Mouse (Mus musculus) thymus, postnatal 0 days (tissue): ENCODE measurements around the gene Pnmal1. TPM values are rescaled to one million over a fixed set of nuclear protein-coding genes. Genes with fewer than 3 reads are reported as not detected.

Source experiments
- DNase-seq: peaks from one replicate; pipeline ENCODE4 v3.0.0-alpha.2; 2015; ENCODE audit warnings: low spot score
- polyA plus RNA-seq: library from polyadenylated mRNA; unstranded; fragments of >200 nt; fragmentation: Nextera tagmentation; extraction: Ambion mirVana; gene quantifications from 2 replicates; pipeline ENCODE4 v1.2.1, GENCODE M21; 2015

Gene Pnmal1
- polyA plus RNA-seq, 1 experiment from 2014 or later: 0.04 TPM

DNA sequence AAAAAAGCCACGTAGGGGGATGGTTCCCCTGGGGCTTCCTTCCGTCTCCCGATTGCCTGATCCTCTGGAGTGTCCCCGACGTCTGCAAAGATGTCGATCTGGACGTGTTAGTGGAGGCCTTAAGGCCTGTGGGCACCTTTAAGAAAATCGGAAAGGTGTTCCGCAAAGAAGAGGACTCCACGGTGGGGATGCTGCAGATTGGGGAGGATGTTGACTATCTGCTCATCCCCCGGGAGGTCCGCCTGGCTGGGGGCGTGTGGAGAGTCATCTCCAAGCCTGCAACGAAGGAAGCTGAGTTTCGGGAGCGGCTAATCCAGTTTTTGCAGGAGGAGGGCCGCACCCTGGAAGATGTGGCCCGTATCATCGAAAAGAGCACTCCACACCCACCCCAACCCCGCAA is 34.9 kb downstream of the Pnmal1 start:
- DNase-seq: no peak

DNA sequence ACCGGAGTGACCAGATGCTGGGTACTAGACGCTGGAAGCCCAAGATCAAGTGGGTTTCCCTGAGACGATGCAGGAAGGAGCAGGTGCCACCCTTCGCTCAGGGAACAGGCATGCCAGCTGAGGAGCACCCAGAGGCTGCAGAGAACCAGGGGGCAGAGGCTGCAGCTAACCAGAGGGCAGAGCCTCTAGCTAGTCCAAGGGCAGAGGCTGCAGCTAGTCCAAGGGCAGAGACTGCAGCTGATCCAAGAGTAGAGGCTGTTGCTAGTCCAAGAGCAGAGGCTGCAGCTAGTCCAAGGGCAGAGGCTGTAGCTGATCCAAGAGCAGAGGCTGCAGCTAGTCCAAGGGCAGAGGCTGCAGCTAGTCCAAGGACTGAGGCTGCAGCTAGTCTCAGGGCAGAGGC is 35.9 kb downstream of the Pnmal1 start:
- no peak for DNase-seq

DNA sequence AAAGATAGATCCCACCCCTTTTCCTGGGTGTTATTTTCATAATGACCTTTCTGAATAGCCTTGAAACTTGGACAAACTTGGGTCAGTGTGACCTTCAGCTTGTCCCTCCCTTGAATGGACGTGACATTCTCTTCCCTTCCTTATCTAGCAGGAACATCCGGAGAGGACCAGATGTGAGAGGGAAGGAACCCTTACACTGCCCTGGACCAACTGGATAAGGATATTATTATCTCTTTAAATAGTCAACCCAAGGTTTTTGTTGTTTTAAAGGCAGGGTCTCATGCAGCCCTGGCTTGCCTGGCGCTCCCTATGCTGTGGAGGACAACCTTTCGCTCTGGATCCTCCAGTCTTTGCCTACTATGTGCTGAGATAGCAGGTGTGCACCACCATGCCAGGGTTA is 39.8 kb downstream of the Pnmal1 start:
- DNase-seq: no peak

DNA sequence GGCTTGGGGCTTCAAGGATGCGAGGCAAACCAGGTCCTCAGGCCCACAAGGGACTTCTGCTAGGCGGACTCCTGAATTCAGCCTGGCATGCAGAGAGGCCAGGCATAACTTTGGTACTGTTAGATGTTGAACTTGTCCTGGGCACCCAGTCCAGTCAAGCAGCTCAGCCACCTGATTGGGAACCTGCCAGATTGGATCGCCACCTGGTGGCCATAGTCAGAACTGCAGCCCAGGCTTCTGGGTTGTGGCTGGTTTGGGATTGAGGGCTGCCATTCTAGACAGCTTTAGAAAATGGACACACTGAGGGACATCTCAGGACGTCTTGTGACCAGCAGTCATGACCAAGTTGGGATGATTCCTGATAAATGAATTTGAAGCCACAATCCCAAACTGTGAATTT is 40.2 kb downstream of the Pnmal1 start:
- DNase-seq: peak; percentile 79

DNA sequence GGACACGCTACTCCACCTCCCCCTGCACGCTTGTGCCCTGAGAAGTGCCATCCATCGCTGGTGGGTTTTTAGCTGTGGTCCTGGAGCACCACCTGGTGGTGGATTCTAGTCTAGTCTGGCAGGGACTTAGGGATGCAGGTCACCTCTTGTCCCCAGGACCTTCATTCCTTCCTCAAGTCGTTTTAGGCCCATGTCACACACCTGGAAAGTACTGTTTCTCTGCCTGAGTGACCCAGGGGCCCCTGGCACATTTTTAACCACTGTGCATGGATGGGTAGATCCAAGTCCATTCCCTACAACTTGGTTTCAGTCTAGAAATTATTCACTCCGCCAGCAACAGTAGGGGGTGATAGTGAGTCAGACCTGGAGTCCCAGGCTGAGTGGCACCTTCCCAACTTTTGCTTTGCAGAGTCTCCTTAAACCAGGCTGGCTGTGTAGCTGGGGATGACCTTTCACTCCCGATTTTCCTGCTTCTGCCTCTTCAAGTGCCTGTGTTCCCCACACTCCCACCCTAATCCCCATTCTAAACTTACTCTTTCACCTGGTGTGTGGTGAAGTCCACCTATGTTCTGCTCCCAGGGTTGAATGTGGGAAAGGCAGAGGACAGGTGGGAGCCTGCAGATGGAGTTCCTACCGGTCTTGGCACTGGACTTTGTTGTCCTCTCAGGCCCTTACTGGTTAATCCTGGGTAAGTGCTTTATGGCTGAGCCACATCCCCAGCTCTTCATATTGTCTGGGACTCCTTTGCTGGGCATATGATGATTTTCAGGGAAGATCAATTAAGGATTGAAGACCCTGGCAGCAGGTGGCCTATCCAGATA is 43.1 kb downstream of the Pnmal1 start:
- peak; percentile 91 for DNase-seq

DNA sequence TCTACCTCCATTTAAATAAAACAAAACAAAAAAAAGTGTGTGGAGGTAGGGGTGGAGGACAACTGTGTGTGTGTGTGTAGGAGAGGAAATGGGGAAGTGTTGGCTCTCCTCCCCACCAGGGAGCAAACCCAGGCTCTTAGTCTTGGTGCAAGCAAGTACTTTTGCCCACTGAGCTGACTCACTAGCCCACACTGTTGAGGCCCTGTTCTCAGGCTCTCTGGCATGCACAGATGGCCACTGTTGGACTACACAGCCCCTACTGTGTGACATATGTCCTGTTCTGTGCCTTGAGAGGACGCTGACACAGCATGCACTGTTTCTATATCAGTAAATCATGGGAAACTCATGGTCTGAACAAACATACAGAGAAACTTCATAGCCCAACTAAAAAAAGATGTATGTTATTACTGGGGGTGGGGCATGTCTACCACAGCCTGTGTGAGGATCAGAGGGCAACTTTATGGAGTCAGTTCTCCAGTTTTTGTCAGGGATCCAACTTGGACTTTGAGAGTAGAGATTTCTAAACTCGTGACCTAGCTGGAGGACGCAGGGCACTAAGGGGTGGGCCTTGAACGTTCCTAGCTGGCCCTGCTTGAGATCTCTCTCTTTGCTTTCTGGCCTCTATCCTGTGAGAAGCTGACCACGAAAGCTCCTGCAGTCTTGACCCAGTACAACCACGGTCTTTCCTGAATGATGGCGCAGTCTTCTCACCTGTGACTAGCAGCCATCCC is 43.9 kb downstream of the Pnmal1 start:
- no peak for DNase-seq

DNA sequence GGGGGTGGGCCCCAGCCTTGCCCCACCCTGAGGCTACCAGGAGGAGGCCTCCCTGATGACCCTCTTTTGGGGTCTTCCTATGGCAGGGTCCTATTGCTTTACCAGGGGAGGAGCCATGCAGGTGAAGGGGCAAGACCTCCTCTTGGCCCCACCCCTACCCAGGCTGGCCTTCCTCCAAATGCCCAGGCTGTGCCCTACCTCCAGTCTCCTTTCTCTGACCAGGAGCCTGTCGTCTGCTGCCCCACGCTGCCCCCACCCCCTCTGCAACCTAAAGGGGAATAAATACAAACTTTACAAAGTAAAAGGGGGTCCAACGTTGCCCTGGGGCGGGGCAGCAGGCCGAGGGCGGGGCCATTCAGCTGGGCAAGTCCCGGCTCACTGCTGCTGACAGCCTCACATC is 45.2 kb downstream of the Pnmal1 start:
- DNase-seq: no peak

DNA sequence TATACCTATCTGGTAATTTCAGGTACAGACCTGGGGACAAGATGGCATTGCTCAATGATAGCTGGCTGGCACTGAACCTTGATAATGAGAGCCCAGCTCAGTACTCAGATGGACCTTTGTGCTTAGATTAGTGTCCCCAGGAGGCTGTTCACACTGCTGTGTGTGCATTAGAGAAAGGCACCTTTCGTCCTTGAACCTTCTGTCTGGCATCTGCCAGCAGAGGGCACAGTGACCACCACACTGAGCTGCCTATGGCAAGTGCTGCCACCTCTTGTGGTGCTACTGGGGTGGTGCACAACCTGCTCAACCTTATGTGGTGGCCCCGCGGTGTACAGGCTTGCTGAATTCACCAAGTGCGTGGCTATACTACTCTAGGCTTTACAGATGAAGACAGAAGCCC is 47.8 kb downstream of the Pnmal1 start:
- DNase-seq: peak; percentile 72

DNA sequence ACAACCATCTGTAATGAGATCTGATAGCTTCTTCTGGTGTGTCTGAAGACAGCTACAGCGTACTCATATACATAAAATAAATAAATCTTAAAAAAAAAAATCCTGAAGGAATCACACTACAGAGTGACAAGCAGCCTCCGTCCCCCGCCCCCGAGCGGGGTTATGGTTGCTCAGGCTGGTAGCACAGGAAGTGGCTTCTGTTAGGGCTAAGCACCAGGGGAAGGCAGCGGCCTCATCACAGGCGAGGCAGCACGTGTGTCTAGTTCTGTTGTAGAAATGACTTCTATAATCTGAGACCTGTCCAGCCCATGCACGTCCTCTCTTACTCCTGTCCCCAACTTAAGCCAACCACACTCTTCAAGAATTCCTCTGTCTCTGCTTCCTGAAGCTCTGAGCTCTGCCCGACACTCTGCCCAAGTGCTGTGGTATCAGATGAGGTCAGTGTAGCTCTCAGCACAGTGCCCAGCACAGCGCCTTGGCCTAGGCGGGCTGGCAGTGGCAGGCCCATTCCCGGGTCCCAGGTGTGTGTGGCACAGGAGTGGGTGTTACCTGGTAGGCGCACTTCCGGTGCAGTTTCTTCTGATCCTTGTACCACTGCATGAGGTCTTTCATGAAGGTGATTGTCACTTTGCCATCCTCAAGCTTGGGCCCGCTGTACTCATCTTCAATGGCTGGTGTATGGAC is 50.0 kb downstream of the Pnmal1 start:
- peak; percentile 66 for DNase-seq

DNA sequence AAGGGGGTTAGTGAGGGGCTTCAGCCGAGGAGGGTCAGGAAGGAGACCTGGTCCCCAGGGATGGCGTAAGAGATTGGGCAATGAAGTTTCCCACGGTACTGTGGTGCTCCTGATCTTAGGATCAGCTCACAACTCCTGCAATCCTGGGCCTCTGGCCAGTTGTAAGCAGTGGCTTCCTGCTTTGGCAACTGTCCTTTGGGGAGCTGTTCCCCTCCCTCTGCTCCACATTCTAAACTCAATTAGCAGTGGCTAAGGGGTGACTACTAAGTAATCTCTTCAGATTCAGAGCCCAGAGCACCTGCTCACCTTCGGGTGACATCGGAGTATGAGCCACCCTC is 50.5 kb downstream of the Pnmal1 start:
- DNase-seq: no peak

DNA sequence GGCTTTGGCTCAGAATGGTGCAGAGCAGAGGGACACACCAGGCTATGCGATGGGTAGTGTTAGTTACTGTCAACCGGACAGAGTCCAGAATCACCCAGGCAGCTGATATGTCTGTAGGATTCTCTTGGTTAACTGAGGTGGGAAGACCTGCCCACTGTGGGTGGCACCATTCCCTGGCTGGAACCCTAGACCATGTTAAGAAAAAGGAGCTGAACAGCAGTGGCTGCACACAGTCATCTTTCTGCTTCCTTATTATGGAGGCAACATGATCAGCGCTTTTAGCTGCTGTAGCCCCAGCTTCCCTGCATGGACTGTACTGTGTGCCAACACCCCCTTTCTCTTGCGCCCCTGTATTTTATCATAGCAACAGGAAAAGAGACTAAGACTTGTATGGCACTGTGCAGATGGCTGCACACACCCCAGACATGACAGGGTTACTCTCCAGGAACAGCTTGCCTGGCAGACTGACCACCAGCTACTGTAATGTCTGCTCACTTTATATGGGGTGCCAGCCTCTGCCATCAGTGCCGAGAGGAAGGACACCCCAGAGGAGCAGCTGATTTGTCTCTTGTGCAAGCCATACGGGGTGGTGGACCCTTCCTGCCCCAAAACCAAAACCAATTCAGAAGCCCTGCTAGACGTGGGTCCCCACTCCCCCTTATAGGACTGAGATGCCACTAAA is 52.6 kb downstream of the Pnmal1 start:
- DNase-seq: no peak

Other genes with a start within 250 kb of the Pnmal1 start
- 0.23 and 0.44 TPM in 2 replicates for gene Ceacam9, start 237.8 kb upstream of the Pnmal1 start, polyA plus RNA-seq
- gene Ap2s1, start 221.3 kb upstream of the Pnmal1 start, polyA plus RNA-seq: 326 and 329 TPM in 2 replicates
- gene Slc1a5, start 178.3 kb upstream of the Pnmal1 start, polyA plus RNA-seq: 77.9 and 80.3 TPM in 2 replicates
- 57.1 and 60.9 TPM in 2 replicates for gene Strn4, start 143.8 kb upstream of the Pnmal1 start, polyA plus RNA-seq
- gene Fkrp, start 142.9 kb upstream of the Pnmal1 start, polyA plus RNA-seq: 17.1 and 18.8 TPM in 2 replicates
- 70.6 and 80.0 TPM in 2 replicates for gene Prkd2, start 116.8 kb upstream of the Pnmal1 start, polyA plus RNA-seq
- gene Dact3, start 84.4 kb upstream of the Pnmal1 start, polyA plus RNA-seq: 0.13 and 0.18 TPM in 2 replicates
- 0.44 and 0.85 TPM in 2 replicates for gene Gng8, start 67.9 kb upstream of the Pnmal1 start, polyA plus RNA-seq
- gene Ptgir, start 53.2 kb upstream of the Pnmal1 start, polyA plus RNA-seq: 1.9 and 2.6 TPM in 2 replicates
- 201 and 212 TPM in 2 replicates for gene Calm3, start 35.6 kb upstream of the Pnmal1 start, polyA plus RNA-seq
- 5.1 and 6.4 TPM in 2 replicates for gene Pnmal2, start 15.0 kb upstream of the Pnmal1 start, polyA plus RNA-seq
- gene Gm42372, start 23.4 kb downstream of the Pnmal1 start, polyA plus RNA-seq: 0.33 and 0.49 TPM in 2 replicates
- 3.7 and 4.7 TPM in 2 replicates for gene Ccdc8, start 33.0 kb downstream of the Pnmal1 start, polyA plus RNA-seq
- 120 TPM in 2 replicates for gene Ppp5c, start 68.2 kb downstream of the Pnmal1 start, polyA plus RNA-seq
- gene Hif3a, start 102.7 kb downstream of the Pnmal1 start, polyA plus RNA-seq: 1.5 and 2.4 TPM in 2 replicates
- 0.05 and 0.08 TPM in 2 replicates for gene Psg16, start 114.4 kb downstream of the Pnmal1 start, polyA plus RNA-seq
- gene Ceacam3, start 190.6 kb downstream of the Pnmal1 start, polyA plus RNA-seq: not detected in 2 replicates
- not detected in 2 replicates for gene Psg29, start 243.8 kb downstream of the Pnmal1 start, polyA plus RNA-seq